Mouse (Mus musculus): Measurements from ENCODE around the gene Tubg2. TPM values are rescaled to one million over a fixed set of nuclear protein-coding genes. Genes with fewer than 3 reads are reported as not detected.

The Tubg2 gene
- total RNA-seq, 2 experiments from 2014 or later, result 2.7 to 3.3 TPM

DNA sequence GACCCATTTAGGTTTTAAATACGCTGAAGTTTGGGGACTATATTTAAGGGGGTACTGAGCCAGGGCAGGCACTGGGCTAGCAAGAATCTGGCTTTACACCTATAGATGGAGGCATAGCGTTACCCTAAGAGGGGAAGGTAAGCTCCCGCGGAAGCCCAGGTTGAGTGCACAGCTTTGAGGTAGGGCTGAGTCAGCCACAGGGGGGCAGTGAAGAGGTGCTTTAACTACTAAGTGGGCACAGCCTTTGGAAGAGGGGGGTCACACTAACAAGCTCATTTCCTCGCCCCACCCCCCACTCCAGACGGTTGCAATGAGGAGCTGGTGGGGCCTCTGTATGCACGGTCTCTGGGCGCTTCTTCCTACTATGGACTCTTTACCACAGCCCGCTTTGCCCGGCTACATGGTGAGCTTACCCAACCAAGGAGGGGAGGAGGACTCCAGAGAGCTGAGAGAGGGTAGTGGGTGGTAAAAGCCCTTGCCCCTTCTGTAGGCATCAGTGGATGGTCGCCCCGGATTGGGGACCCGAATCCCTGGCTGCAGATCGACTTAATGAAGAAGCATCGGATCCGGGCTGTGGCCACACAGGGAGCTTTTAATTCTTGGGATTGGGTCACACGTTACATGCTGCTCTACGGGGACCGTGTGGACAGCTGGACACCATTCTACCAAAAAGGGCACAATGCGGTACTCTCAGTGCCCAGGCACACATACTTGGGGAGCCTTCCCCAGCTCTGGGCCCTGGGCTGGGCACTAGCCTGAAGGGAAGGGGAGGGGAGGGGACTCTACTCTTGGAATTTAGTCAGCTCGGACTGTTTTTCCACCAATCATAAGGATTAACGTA is 21.4 kb downstream of the Tubg2 start:
- DNase-seq (ENCODE audit: low spot score), result peak; percentile 43

DNA sequence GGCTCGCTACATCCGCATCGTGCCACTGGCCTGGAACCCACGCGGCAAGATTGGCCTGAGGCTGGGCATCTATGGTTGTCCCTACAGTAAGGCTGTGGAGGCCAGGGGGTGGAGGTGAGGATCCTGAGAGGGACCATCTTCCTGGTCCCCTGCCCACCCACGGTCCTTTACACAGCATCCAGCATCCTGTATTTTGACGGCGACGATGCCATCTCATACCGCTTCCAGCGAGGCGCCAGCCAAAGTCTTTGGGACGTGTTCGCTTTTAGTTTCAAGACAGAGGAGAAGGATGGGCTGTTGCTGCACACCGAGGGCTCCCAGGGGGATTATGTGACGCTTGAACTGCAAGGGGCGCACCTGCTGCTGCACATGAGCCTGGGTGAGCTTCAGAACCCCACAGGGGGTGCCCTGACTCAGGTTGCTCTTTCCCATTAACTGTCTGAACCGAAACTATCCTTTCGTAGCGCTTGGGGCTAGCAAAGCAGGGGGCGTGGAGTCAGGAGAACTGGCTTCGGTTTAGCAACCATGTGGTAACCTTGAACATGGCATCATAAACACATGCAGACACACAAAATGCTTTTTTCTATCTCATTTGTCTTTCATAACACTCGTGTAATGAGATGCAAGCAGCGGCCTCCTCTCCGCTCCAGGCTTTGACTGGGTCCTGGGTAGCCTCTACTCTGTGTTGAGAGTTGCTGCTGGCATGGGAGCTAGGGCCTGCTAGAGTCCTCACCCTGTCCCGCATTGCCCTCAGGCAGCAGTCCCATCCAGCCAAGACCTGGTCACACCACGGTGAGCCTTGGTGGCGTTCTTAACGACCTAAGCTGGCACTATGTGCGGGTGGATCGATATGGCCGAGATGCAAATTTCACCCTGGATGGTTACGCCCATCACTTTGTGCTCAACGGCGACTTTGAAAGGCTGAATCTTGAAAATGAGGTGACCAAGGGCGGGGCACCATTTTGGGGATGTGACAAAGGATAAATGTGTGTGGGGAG is 22.7 kb downstream of the Tubg2 start:
- DNase-seq (ENCODE audit: low spot score), result no peak

DNA sequence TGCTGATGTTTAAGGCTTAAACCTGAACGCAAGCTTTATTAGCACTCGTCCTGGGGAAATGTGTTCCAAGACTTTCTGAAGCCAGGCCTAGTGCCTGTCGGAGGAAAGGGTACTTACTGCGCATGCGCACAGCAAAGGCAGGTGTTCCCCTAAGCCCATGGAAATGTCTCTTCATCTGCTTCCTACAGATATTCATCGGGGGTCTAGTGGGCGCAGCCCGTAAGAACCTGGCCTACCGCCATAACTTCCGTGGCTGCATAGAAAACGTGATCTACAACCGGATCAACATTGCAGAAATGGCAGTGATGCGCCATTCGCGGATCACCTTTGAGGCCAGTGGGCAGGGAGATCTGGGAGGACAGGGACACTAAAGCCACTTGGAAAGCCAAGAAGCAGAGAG is 23.6 kb downstream of the Tubg2 start:
- DNase-seq (ENCODE audit: low spot score), result no peak

DNA sequence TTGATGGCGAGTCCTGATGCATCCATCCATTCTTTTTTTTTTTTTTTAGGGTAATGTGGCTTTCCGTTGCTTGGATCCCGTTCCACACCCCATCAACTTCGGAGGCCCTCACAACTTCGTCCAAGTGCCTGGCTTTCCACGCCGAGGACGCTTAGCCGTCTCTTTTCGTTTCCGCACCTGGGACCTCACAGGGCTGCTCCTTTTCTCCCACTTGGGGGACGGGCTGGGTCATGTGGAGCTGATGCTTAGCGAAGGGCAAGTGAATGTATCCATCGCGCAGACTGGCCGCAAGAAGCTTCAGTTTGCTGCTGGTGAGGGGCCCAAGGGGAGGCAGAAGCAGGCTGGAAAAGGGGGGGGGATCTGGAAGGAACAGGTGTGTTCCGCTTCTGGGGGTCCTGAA is 24.6 kb downstream of the Tubg2 start:
- no peak for DNase-seq (ENCODE audit: low spot score)

DNA sequence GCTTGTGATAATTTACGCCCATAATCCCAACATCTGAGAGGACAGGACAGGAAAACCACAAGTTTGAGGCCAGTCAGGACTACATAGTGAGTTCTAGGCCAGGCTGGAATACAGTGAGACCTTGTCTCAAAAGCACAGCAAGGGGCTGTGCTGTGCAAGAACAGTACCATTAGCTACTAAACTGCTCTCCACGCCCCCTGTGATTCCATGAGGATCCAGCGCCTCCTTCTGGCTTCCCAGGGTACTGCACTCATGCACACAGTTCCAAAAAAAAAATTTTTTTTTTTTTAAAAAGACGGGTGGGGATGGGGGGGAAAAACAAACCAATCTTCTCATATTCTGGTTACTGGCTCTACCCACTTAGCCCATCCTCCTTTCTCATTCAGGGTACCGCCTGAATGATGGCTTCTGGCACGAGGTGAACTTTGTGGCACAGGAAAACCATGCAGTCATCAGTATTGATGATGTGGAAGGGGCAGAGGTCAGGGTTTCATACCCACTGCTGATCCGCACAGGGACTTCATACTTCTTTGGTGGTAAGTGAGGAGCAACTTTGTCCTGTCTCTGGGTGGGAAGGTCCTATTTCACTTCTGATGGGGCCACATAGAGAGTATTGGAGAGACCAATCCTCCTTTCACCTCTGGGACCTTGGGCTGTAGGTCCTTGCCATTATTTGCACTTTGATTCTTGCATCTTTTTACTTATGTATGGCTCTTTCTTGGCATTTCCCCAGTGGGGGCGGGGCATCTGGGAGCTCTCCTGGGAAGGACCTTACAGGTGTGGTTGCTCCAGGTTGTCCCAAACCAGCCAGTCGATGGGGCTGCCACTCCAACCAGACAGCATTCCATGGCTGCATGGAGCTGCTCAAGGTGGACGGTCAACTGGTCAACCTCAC is 25.4 kb downstream of the Tubg2 start:
- DNase-seq (ENCODE audit: low spot score), result peak; percentile 75

DNA sequence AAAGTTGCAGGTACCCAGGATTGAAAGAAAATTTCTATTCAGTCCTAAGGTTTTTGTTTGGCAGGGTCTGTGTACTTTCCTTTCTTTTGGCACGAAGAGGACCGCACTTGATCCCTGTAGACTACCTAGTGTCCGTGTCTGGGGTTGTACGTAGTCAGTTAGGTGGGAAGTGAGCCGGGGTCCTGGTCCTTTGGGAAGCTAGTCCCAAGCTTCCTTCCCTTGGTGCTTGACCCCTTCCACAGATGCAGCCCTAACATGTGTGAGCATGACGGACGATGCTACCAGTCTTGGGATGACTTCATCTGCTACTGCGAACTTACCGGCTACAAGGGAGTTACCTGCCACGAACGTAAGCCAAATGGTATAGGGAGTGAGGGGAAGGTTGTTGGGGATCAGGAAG is 26.3 kb downstream of the Tubg2 start:
- DNase-seq (ENCODE audit: low spot score), result no peak

DNA sequence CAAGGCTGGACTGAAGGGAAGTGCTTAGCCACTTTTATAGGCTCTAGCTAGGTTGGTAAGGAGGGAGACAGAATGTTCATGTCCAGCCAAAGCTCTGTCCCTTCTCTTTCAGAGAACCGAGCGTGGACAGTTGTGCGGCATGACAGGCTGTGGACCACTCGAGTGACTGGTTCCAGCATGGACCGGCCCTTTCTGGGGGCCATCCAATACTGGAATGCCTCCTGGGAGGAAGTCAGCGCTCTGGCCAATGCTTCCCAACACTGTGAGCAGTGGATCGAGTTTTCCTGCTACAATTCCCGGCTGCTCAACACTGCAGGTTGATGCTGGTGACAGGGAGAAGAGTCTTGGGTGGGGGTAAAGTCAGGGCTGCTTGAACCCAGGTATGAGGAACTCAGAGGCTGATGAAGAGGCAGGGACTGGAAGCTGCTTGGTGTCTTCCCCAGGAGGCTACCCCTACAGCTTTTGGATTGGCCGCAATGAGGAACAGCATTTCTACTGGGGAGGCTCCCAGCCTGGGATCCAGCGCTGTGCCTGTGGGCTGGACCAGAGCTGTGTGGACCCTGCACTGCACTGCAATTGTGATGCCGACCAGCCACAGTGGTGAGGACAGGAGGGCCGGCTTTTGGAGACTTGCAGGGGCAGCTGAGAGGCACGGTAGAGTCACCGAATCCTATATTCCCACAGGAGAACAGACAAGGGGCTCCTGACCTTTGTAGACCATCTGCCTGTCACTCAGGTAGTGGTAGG is 27.2 kb downstream of the Tubg2 start:
- DNase-seq (ENCODE audit: low spot score), result no peak

DNA sequence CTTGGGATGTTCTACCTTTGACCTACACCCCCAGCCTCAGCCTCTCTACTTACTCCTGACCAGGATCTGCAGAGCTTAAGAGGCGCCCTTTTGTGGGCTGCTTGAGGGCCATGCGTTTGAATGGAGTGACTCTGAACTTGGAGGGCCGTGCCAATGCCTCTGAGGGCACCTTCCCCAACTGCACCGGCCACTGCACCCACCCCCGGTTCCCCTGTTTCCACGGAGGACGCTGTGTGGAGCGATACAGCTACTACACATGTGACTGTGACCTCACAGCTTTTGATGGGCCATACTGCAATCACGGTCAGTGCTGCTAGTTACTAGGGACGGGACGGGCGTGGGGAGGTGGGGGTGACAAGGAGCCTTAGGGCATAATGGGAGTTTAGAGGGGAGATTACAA is 29.3 kb downstream of the Tubg2 start:
- no peak for DNase-seq (ENCODE audit: low spot score)

DNA sequence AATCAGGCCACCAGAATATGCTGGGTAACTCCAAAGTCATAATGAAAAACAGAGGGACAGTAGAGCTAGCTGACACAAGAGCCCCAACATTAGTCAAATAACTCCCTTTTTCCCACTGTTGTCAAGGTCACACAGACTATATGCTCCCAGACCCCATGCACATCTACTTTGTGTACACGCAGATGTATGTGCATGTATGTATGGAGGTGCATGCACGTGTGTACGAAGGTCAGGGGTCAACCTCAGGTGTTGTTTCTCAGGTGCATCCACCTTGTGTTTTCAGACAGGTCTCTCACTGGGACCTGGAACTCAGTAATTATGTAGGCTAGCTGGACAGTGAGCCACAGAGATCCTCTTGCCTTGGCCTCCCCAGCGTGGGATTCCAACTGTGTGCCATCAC is 29.7 kb downstream of the Tubg2 start:
- no peak for DNase-seq (ENCODE audit: low spot score)

DNA sequence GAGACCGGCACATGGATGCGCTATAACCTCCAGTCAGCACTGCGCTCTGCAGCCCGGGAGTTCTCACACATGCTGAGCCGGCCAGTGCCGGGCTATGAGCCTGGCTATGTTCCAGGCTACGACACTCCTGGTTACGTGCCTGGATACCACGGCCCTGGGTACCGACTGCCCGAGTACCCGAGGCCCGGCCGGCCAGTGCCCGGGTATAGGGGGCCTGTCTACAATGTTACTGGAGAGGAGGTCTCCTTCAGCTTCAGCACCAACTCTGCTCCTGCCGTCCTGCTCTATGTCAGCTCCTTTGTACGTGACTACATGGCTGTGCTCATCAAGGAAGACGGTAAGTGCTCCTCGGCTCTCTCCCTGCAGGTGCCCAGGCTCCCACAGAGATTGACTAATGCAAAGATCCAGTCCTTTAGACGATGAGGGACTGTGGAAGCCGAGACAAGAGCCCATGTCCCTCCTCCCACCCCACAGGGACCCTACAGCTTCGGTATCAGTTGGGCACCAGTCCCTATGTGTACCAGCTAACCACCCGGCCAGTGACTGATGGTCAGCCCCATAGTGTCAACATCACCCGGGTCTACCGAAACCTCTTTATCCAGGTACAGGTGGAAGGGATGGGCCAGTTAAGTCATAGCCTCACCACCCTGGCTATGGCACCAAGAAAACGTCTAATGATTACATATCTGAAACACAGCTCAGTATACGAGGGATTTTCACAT is 31.0 kb downstream of the Tubg2 start:
- no peak for DNase-seq (ENCODE audit: low spot score)

DNA sequence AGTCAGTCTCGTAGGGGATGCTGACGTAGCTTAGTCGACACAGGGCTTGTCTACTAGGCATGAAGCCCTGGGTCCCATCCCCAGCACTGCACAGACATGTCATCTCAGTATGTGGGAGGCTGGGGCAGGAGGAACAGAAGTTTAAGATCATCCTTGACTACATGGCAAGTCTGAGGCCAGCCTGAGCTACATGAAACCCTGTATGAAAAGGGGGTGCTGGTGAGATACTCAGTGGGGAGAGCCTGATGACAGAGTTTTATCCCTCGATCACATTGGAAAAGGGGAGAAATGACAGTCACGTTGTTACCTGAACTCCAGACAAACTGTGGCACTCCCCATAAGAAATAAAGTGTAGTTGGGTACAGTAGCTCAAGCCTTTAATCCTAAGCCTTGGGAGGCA is 31.8 kb downstream of the Tubg2 start:
- DNase-seq (ENCODE audit: low spot score), result no peak

DNA sequence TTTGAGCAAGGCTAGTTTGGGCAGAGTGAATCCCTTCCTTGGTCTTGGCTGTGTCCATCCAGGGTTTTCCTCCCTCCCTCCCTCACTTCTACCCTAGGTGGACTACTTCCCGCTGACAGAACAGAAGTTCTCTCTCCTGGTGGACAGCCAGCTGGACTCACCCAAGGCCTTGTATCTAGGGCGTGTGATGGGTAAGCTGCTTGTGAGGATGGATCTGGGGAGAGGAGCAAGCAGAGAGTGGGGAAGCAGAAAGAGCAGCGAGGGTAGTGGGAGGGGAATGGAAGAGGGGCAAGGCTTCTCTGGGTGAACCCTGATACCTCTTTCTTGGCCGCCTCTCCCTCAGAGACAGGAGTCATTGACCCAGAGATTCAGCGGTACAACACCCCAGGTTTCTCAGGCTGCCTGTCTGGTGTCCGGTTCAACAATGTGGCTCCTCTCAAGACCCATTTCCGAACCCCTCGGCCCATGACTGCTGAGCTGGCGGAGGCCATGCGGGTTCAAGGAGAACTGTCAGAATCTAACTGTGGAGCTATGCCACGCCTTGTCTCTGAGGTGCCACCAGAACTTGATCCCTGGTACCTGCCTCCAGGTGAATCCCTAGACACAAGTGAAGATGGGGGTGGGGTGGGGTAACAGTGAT is 32.6 kb downstream of the Tubg2 start:
- no peak for DNase-seq (ENCODE audit: low spot score)

DNA sequence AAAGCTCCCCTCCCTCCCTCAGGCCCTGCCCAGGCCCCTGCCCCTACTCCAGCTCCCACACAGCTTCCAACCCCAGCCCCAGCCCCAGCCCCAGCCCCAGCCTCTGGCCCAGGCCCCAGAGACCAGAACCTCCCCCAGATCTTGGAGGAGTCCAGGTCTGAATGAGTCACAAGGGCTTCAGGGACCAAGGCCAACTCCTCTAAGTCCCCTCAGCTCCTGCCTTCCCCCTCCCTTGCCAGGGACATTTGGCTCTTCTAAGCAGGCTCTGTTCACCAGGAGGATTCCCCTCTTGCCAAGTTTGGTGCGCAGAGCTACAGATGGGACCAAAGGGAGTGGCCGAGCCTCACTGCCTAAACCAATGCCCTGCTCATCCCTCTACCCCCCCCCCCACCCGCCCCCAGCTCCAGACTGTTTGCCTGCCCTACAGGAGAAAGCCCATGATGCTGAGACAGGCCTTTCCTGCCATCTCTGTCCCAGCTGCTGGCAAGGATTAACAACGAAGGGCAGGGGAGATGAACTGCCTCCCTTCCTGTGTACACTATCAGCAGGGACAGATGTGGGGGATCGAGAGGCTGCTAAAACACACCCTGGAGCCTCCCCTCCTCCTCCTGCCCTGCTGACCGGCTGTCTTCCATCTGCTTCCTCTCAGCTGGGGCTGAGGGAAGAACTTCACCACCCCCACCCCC is 33.9 kb downstream of the Tubg2 start:
- peak; percentile 80 for DNase-seq (ENCODE audit: low spot score)

DNA sequence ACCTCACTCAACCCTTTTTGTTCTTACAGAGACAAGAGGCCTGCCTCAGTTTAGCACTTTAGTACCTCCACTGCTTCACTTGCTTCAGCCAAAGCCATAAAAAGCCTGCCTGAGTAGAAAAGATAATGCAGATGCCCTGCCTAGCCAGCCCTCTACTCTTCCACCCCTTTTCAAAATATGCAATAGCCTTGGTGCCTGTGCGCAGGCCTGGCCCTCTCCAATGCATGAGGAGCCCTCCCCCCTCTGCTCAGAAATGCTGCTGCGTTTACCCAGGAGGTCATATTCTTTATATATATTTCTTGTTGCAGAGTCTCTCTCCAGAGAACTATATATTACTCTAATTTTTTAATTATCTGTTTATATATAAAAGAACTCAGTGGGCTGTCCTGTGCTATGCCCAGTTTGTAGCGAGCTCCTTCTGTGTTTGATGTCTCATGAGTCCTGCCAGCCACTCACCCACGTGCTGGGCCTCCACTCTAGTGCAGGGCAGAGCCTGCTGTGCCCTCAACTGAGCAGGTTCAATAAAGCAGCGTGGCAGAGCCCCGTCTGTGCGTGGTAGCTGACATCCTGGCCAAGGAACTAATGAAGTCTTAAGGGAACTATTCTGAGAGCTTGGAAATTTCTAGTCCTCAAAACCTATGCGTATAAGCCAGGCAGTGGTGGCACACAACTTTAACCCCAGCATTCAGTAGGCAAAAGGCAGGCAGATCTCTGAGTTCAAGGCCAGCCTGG is 34.6 kb downstream of the Tubg2 start:
- DNase-seq (ENCODE audit: low spot score), result no peak

DNA sequence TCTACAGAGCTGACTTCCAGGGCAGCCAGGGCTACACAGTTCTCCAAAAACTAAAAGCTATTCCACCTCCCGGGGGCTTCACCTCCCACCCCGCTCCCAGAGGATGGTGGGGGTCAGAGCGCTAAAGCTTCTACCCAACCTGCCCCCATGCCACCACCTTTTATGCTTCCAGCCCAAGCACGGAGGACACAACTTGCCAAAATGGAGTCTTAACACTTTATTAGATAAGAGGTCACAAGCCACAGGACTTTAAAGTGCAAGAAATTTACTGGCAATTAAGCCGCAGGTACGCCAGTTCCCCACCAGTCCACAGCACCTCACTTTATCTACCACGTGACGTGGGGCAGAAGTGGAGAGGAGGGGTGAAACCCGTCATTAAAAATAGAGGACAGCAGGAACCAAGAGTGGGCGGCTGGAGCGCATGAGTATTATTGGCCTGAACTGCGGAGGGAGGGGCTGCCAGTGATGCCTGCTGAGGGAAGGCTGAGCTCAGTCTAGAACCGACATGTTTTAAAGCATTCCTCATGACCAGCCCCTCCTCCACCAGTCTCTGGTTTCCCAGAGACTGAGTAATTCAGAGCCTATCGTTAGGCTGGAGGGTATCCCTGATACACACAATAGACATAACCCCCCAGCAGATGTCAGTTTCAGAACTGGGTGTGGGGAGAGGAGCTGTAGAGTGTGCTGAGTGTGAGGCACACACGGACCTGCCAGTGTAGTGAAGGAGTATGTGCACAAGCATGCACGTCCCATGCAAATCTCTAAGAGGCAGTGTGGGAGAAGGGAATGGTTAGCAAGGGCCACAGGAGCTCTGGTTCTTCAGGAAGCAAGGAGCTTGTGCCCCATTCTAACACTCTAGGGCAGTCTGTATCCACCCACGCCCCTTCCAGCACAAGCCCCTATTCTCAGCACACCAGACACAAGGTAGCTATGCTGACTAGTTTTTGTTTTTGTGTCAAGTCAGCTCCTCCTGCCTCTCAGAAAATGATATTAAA is 35.5 kb downstream of the Tubg2 start:
- no peak for DNase-seq (ENCODE audit: low spot score)

DNA sequence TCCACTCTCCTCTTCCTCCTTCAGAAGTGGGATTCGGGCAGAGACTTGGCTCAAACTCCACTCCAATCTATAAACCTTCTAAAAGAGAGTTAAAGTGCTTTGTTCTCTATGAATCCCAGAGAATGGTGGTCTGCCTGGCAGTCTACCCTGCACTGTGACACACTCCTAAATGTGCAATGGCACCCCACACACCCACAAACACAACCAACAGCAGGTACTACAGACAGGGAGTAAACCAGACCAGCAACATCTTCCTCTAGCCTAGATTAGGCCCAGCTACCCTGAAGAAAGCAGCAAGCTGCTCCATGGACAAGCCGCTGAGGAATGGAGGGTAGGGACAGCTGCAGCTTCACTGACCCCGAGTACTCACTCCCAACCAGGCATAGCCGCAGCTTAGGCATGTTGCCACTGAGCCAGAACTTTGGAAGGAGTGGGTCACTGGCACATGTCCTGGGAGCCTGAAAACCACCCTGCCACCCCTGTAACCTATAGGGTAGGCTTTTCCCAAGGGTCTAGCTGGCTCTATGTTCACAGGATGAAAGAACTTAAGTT is 36.3 kb downstream of the Tubg2 start:
- no peak for DNase-seq (ENCODE audit: low spot score)

DNA sequence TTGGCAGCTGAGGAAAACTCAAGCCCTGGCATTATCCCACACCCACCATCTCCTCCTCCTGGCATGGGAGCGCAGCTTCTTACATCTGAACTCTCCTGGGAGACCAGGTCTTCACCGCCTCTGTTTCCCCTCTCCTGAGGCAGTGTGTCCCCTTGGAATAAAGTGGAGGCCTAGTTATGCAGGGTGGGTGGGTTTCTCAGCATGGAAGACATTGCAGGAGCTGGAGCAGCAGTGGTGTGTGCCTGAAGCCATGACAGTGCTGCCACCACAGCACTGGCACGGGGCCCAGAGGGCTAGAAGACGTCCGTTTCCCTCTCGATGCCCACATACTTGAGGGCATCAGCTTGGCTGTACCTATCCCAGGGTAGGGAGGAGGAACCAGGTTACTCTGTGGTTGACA is 36.9 kb downstream of the Tubg2 start:
- no peak for DNase-seq (ENCODE audit: low spot score)
